In genomic region chr14:79003576-79003975, GRCm38 (mm10) we compare ENCODE assay signal across 8 mouse cellular contexts.
A peak's percentile ranks its signal among the peaks of the same experiment; 100 is the strongest.
DNase-seq lines count a peak whose midpoint lies in the region; ATAC-seq lines count a peak whose summit lies in the region.

No protein-coding gene starts in this region.

- no peak for ATAC-seq in heart, embryonic 12.5 days (ENCODE audit: insufficient number of reproducible peaks, low FRiP score)

- H3K27me3 ChIP-seq in heart, embryonic 12.5 days (replicated peaks) = no peaks in the 10 kb centered on the region
- H3K27me3 ChIP-seq in forebrain, embryonic 10.5 days (ENCODE audit: poor library complexity, severe bottlenecking) = no peaks in the 10 kb centered on the region

- H3K4me1 ChIP-seq in heart, embryonic 12.5 days (replicated peaks) = peaks cover 23% of the 10 kb centered on the region
- H3K4me1 ChIP-seq in forebrain, embryonic 10.5 days = no peaks in the 10 kb centered on the region

- 0 out of 2 replicates have a peak overlapping the region, but pooled peaks have one; percentile 10 for H3K4me2 ChIP-seq in heart, embryonic 12.5 days

- H3K4me3 ChIP-seq in heart, embryonic 12.5 days = no peak overlapping the region
- no peak overlapping the region for H3K4me3 ChIP-seq in forebrain, embryonic 10.5 days

- no peak for DNase-seq in heart, adult 9 months (ENCODE audit: low spot score in 2 of 2)
- peak; percentile 32 for DNase-seq in ovary, postnatal 36 days (ENCODE audit: low spot score)
- no peak for DNase-seq in ovary, postnatal 10 days (ENCODE audit: low spot score)
- peak; percentile 45 for DNase-seq in embryo, embryonic 11 days
- DNase-seq in thymus, postnatal 25 days = peak; percentile 27
- no peak for DNase-seq in T-cell, adult 2 months (ENCODE audit: low spot score)
- no peak for DNase-seq in forebrain, embryonic 10.5 days (ENCODE audit: extremely low spot score, low spot score)

- H3K36me3 ChIP-seq in heart, embryonic 12.5 days = no peaks in the 10 kb centered on the region
- no peaks in the 10 kb centered on the region for H3K36me3 ChIP-seq in forebrain, embryonic 10.5 days (replicated peaks)

- H3K9me3 ChIP-seq in heart, embryonic 12.5 days (replicated peaks) = no peaks in the 10 kb centered on the region
- H3K9me3 ChIP-seq in forebrain, embryonic 10.5 days = no peaks in the 10 kb centered on the region

- WGBS in heart, embryonic 12.5 days = 60% methylated on average over 1 of the region's 1 CpGs
- WGBS in forebrain, embryonic 10.5 days = 67% methylated on average over 1 of the region's 1 CpGs

- H3K27ac ChIP-seq in heart, embryonic 12.5 days (ENCODE audit: poor library complexity, severe bottlenecking) = peak overlapping the region; percentile 70; the same call in 1 of the 2 replicates
- no peak overlapping the region for H3K27ac ChIP-seq in forebrain, embryonic 10.5 days

- H3K9ac ChIP-seq in heart, embryonic 12.5 days = no peak overlapping the region

Comparison
In these comparisons a context has a peak if more than half of its experiments do, and no peak if none do; other contexts are left out.
1. DNase-seq: peak in ovary, postnatal 36 days (single experiment), embryo, embryonic 11 days (single experiment) and thymus, postnatal 25 days (single experiment); none in heart, adult 9 months (0 of 2), ovary, postnatal 10 days (single experiment), T-cell, adult 2 months (single experiment) and forebrain, embryonic 10.5 days (single experiment).